Mouse (Mus musculus): ENCODE measurements at regions not wholly inside any gene's neighbourhood (a gene's known extent, or its start where the extent isn't known, plus 50 kb on each side); places are given as distances from the start of the nearest gene placed in this dataset.

- no peak for TF ChIP-seq CTCF (IDR thresholded peaks at IDR 0.05; ENCODE audit: low read depth)
- no peak for TF ChIP-seq EP300 (IDR thresholded peaks at IDR 0.05; ENCODE audit: low read depth)
These were observed 122.4 kb upstream of the Mvb12b start for GRCm38 (mm10) chr2:34010166-34010565.
